Mouse (Mus musculus) urinary bladder, adult 2 months (tissue): ENCODE measurements around the gene Sdk2. TPM values are rescaled to one million over a fixed set of nuclear protein-coding genes. Genes with fewer than 3 reads are reported as not detected.

ENCODE experiments used
- DNase-seq: peaks from one replicate; pipeline ENCODE4 v3.0.0; 2022; ENCODE audit warnings: low spot score
- polyA plus RNA-seq: library from polyadenylated mRNA; depleted of rRNA; stranded (reverse); fragments of >200 nt; gene quantifications from 2 replicates; pipeline ENCODE4 v1.2.3, GENCODE M21; 2012

The Sdk2 gene
- polyA plus RNA-seq, 1 experiment = 0.56 TPM

GRCm38 (mm10) chr11:113789101-113789500 is 277.7 kb downstream of the Sdk2 start:
- DNase-seq = no peak

GRCm38 (mm10) chr11:113788183-113788789 is 278.6 kb downstream of the Sdk2 start:
- no peak for DNase-seq

- no peak for DNase-seq
Measured at GRCm38 (mm10) chr11:113787432-113788182, 279.2 kb downstream of the Sdk2 start.

GRCm38 (mm10) chr11:113787009-113787408 is 279.8 kb downstream of the Sdk2 start:
- DNase-seq = no peak

- DNase-seq = no peak
Measured at GRCm38 (mm10) chr11:113786395-113786794, 280.5 kb downstream of the Sdk2 start.

GRCm38 (mm10) chr11:113785406-113786171 is 281.3 kb downstream of the Sdk2 start:
- DNase-seq = no peak

GRCm38 (mm10) chr11:113784656-113785396 is 282.0 kb downstream of the Sdk2 start:
- no peak for DNase-seq

- DNase-seq = no peak
Measured at GRCm38 (mm10) chr11:113782496-113782895, 284.4 kb downstream of the Sdk2 start.

GRCm38 (mm10) chr11:113782006-113782405 is 284.8 kb downstream of the Sdk2 start:
- no peak for DNase-seq

- DNase-seq = no peak
Measured at GRCm38 (mm10) chr11:113779680-113780041, 287.2 kb downstream of the Sdk2 start.

- no peak for DNase-seq
Measured at GRCm38 (mm10) chr11:113778733-113779679, 287.8 kb downstream of the Sdk2 start.

GRCm38 (mm10) chr11:113777878-113778464 is 288.9 kb downstream of the Sdk2 start:
- DNase-seq = no peak

GRCm38 (mm10) chr11:113776851-113777511 is 289.9 kb downstream of the Sdk2 start:
- DNase-seq = no peak

- no peak for DNase-seq
Measured at GRCm38 (mm10) chr11:113774773-113775172, 292.1 kb downstream of the Sdk2 start.

GRCm38 (mm10) chr11:113773191-113773590 is 293.7 kb downstream of the Sdk2 start:
- DNase-seq = no peak

- DNase-seq = no peak
Measured at GRCm38 (mm10) chr11:113771187-113771586, 295.7 kb downstream of the Sdk2 start.

- no peak for DNase-seq
Measured at GRCm38 (mm10) chr11:113768356-113768755, 298.5 kb downstream of the Sdk2 start.

- no peak for DNase-seq
Measured at GRCm38 (mm10) chr11:113767285-113767684, 299.6 kb downstream of the Sdk2 start.

- peak; percentile 41 for DNase-seq
Measured at GRCm38 (mm10) chr11:113766284-113766985, 300.4 kb downstream of the Sdk2 start.
